ENCODE assay signal across 25 mouse cellular contexts in the genomic region with DNA sequence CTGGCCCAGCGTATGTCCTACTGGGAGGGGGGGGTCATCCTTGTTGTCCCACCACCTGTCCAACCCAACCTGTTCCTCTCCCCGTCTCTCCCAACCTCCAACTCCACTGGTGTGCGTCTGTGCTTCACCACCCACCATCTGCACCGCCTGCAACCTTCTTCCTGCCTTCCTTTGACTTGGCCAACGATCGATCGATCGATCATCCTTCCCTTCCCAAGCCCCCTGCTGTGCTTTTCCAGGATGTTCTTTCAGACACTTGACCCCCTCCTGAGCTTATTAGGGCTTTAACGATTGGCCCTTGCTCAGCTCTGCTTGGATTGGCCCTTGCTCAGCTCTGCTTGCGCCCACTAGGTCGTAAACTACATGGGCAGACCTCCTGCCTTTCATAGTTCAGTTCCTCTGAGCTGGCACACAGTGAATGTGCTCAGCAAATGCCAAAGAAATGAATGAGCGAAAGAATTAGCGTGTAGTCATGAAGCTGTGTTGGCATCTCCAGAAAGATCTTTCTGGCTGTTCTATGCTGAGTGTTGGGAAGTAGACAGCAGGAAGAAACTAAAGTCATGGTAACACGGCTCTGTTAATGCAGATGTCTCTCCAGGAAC. TPM values are rescaled to one million over a fixed set of nuclear protein-coding genes. Genes with fewer than 3 reads are reported as not detected.
DNase-seq lines count a peak whose midpoint lies in the region; ATAC-seq and TF ChIP-seq lines count a peak whose summit lies in the region.
"Had no signal": no experiment of that assay in that cellular context is flagged by ENCODE, and none has a peak within 500 bp of the region (broad histone marks: within the 10 kb centered on the region; RNA-seq: fewer than 3 reads in every experiment).

No protein-coding gene starts in this region.

- no peaks in the 10 kb centered on the region for H3K4me1 ChIP-seq in forebrain, embryonic 15.5 days
- H3K4me1 ChIP-seq in forebrain, embryonic 14.5 days (ENCODE audit: control insufficient read depth, insufficient read depth, low read length), result no peaks in the 10 kb centered on the region
- peaks cover 51% of the 10 kb centered on the region for H3K4me1 ChIP-seq in olfactory bulb, adult 2 months (ENCODE audit: control insufficient read depth, insufficient read depth, low read length)
- H3K4me1 ChIP-seq: midbrain, embryonic 15.5 days; stomach, embryonic 15.5 days had no signal

- no peak for DNase-seq in forebrain, embryonic 14.5 days (ENCODE audit: low spot score)
- no peak for DNase-seq in layer of hippocampus, adult 2 months (ENCODE audit: low spot score in 2 of 2)
- DNase-seq in layer of hippocampus, adult 18-20 months (ENCODE audit: low spot score in 2 of 2), result no peak
- DNase-seq in NIH3T3 (ENCODE audit: low read depth), result peak; percentile 18
- DNase-seq: adrenal gland, postnatal 14 days; heart, postnatal 36 days; kidney, adult 9 months; kidney, postnatal 25 days; layer of hippocampus, adult 9-11 months; lung, embryonic 14.5 days; lung, postnatal 36 days; right cerebral cortex, adult 18-20 months; right cerebral cortex, postnatal 4 days; thymus, postnatal 25 days had no signal

- no peak overlapping the region for H3K9ac ChIP-seq in forebrain, embryonic 15.5 days (replicated peaks)
- H3K9ac ChIP-seq in forebrain, embryonic 14.5 days (ENCODE audit: low read length), result no peak overlapping the region
- H3K9ac ChIP-seq: heart, embryonic 15.5 days; hindbrain, embryonic 15.5 days; limb, embryonic 15.5 days; liver, embryonic 14.5 days; lung, embryonic 14.5 days; midbrain, embryonic 15.5 days; stomach, embryonic 15.5 days had no signal

- WGBS in forebrain, embryonic 15.5 days, result 64% methylated on average over 14 of the region's 14 CpGs
- WGBS in forebrain, embryonic 14.5 days, result 75% methylated on average over 14 of the region's 14 CpGs
- 59% methylated on average over 14 of the region's 14 CpGs for WGBS in olfactory bulb, adult 2 months

- H3K4me2 ChIP-seq in forebrain, embryonic 15.5 days (replicated peaks), result no peak overlapping the region
- H3K4me2 ChIP-seq in forebrain, embryonic 14.5 days (ENCODE audit: low read length), result no peak overlapping the region
- H3K4me2 ChIP-seq: heart, embryonic 15.5 days; hindbrain, embryonic 15.5 days; limb, embryonic 15.5 days; lung, embryonic 14.5 days; midbrain, embryonic 15.5 days; stomach, embryonic 15.5 days had no signal

- no peak for ATAC-seq in forebrain, embryonic 15.5 days (replicated peaks)
- ATAC-seq in forebrain, embryonic 14.5 days, result no peak
- no peak for ATAC-seq in erythroblast, adult 5-6 weeks (replicated peaks; ENCODE audit: low FRiP score, poor library complexity, severe bottlenecking)
- ATAC-seq: intestine, embryonic 16.5 days; midbrain, embryonic 15.5 days had no signal

- no peak for TF ChIP-seq CTCF in layer of hippocampus, adult 2 months (conservative IDR thresholded peaks at IDR 0.05)
- no peak for TF ChIP-seq CTCF in olfactory bulb, adult 2 months (IDR thresholded peaks at IDR 0.05; ENCODE audit: insufficient read depth, low read depth, low read length)

- no peaks in the 10 kb centered on the region for H3K27me3 ChIP-seq in forebrain, embryonic 15.5 days
- no peaks in the 10 kb centered on the region for H3K27me3 ChIP-seq in forebrain, embryonic 14.5 days (replicated peaks; ENCODE audit: control insufficient read depth, insufficient read depth, low read length)
- H3K27me3 ChIP-seq: heart, embryonic 15.5 days; hindbrain, embryonic 15.5 days; limb, embryonic 15.5 days; megakaryocyte, embryonic 14.5 days; midbrain, embryonic 15.5 days; stomach, embryonic 15.5 days had no signal

- H3K27ac ChIP-seq in forebrain, embryonic 15.5 days (replicated peaks), result peak overlapping the region; percentile 48; the same call in 1 of the 2 replicates
- no peak overlapping the region for H3K27ac ChIP-seq in forebrain, embryonic 14.5 days (ENCODE audit: low read depth, low read length)
- peak overlapping the region; percentile 32; the same call in 1 of the 2 replicates for H3K27ac ChIP-seq in layer of hippocampus, adult 2 months
- H3K27ac ChIP-seq in olfactory bulb, adult 2 months (ENCODE audit: insufficient read depth, low read depth, low read length), result 0 out of 2 replicates have a peak overlapping the region, but pooled peaks have one; percentile 5
- H3K27ac ChIP-seq: heart, embryonic 15.5 days; hindbrain, embryonic 15.5 days; limb, embryonic 15.5 days; liver, embryonic 14.5 days; midbrain, embryonic 15.5 days; stomach, embryonic 15.5 days had no signal

- no peak overlapping the region for H3K4me3 ChIP-seq in forebrain, embryonic 15.5 days
- H3K4me3 ChIP-seq in forebrain, embryonic 14.5 days (ENCODE audit: low read depth, low read length), result no peak overlapping the region
- H3K4me3 ChIP-seq in layer of hippocampus, adult 2 months, result no peak overlapping the region
- H3K4me3 ChIP-seq in olfactory bulb, adult 2 months (ENCODE audit: insufficient read depth, low read depth, low read length), result no peak overlapping the region
- H3K4me3 ChIP-seq: heart, embryonic 15.5 days; hindbrain, embryonic 15.5 days; limb, embryonic 15.5 days; megakaryocyte, embryonic 14.5 days; midbrain, embryonic 15.5 days; stomach, embryonic 15.5 days had no signal

- TF ChIP-seq POLR2A in olfactory bulb, adult 2 months (IDR thresholded peaks at IDR 0.05; ENCODE audit: insufficient read depth, low read depth, low read length), result no peak

- no peaks in the 10 kb centered on the region for H3K9me3 ChIP-seq in forebrain, embryonic 15.5 days
- H3K9me3 ChIP-seq in forebrain, embryonic 14.5 days (replicated peaks; ENCODE audit: control insufficient read depth, low read length), result no peaks in the 10 kb centered on the region
- H3K9me3 ChIP-seq: heart, embryonic 15.5 days; hindbrain, embryonic 15.5 days; limb, embryonic 15.5 days; megakaryocyte, embryonic 14.5 days; midbrain, embryonic 15.5 days; stomach, embryonic 15.5 days had no signal

- no peaks in the 10 kb centered on the region for H3K36me3 ChIP-seq in forebrain, embryonic 15.5 days
- no peaks in the 10 kb centered on the region for H3K36me3 ChIP-seq in forebrain, embryonic 14.5 days (ENCODE audit: control insufficient read depth, insufficient read depth, low read length)
- H3K36me3 ChIP-seq: hindbrain, embryonic 15.5 days; limb, embryonic 15.5 days; midbrain, embryonic 15.5 days; stomach, embryonic 15.5 days had no signal

RNA-seq across cellular contexts. Expression of gene Ncbp1, which starts 48.8 kb away (rescaled TPM):
- 99.1 and 101 TPM in 2 replicates for polyA plus RNA-seq in forebrain, embryonic 15.5 days (2015; fragmentation: Nextera tagmentation; extraction: Ambion mirVana)
- 114 and 118 TPM in 2 replicates for polyA plus RNA-seq in forebrain, embryonic 14.5 days (2014; fragmentation: Nextera tagmentation; extraction: Ambion mirVana)
- 10 to 100 TPM; 57.1 to 57.2 TPM for total RNA-seq in layer of hippocampus, adult 2 months (2021)
- 10 to 100 TPM; 56.8 to 58.9 TPM for total RNA-seq in layer of hippocampus, adult 18-20 months (2021)
- not detected in 2 replicates for polyA plus RNA-seq in olfactory bulb, adult 2 months (2012; ENCODE audit: insufficient read depth, insufficient read length, low replicate concordance, missing spikeins)
- 11.9 and 23.0 TPM in 2 replicates for total RNA-seq in erythroblast, adult 5-6 weeks (2015; ENCODE audit: low replicate concordance)
- total RNA-seq in erythroblast, adult 5-6 weeks (2017; ENCODE audit: low replicate concordance), result 21.2 and 28.8 TPM in 2 replicates

RNA-seq across cellular contexts. Expression of gene Tstd2, which starts 48.9 kb away (rescaled TPM):
- polyA plus RNA-seq in forebrain, embryonic 15.5 days (2015; fragmentation: Nextera tagmentation; extraction: Ambion mirVana), result 36.8 and 41.3 TPM in 2 replicates
- 18.3 TPM in 2 replicates for polyA plus RNA-seq in forebrain, embryonic 14.5 days (2014; fragmentation: Nextera tagmentation; extraction: Ambion mirVana)
- 10 to 100 TPM; 15.6 to 18.8 TPM for total RNA-seq in layer of hippocampus, adult 2 months (2021)
- total RNA-seq in layer of hippocampus, adult 18-20 months (2021), result 10 to 100 TPM; 17.8 to 19.1 TPM
- polyA plus RNA-seq in olfactory bulb, adult 2 months (2012; ENCODE audit: insufficient read depth, insufficient read length, low replicate concordance, missing spikeins), result not detected in 2 replicates
- 2.1 and 6.1 TPM in 2 replicates for total RNA-seq in erythroblast, adult 5-6 weeks (2015; ENCODE audit: low replicate concordance)
- total RNA-seq in erythroblast, adult 5-6 weeks (2017; ENCODE audit: low replicate concordance), result 5.0 and 9.8 TPM in 2 replicates

RNA-seq across cellular contexts. Expression of gene Tmod1, which starts 50.9 kb away (rescaled TPM):
- 0.52 and 0.66 TPM in 2 replicates for polyA plus RNA-seq in forebrain, embryonic 15.5 days (2015; fragmentation: Nextera tagmentation; extraction: Ambion mirVana)
- polyA plus RNA-seq in forebrain, embryonic 14.5 days (2014; fragmentation: Nextera tagmentation; extraction: Ambion mirVana), result 0.80 and 0.93 TPM in 2 replicates
- 10 to 100 TPM; 21.5 to 25.9 TPM for total RNA-seq in layer of hippocampus, adult 2 months (2021)
- total RNA-seq in layer of hippocampus, adult 18-20 months (2021), result 10 to 100 TPM; 20.6 to 22.8 TPM
- not detected in 2 replicates for polyA plus RNA-seq in olfactory bulb, adult 2 months (2012; ENCODE audit: insufficient read depth, insufficient read length, low replicate concordance, missing spikeins)
- 129 and 139 TPM in 2 replicates for total RNA-seq in erythroblast, adult 5-6 weeks (2015; ENCODE audit: low replicate concordance)
- total RNA-seq in erythroblast, adult 5-6 weeks (2017; ENCODE audit: low replicate concordance), result 146 and 185 TPM in 2 replicates

Comparison
In these comparisons a context has a peak if more than half of its experiments do, and no peak if none do; other contexts are left out.
1. RNA of gene Tmod1, which starts 50.9 kb away (total RNA-seq): 129 to 185 TPM in erythroblast, adult 5-6 weeks; 21.5 to 25.9 TPM in layer of hippocampus, adult 2 months and 20.6 to 22.8 TPM in layer of hippocampus, adult 18-20 months; every median in the first group is over 4 times any median in the second.